Mouse (Mus musculus) MEL (cell line): Measurements from ENCODE around the gene Kcnip1. TPM values are rescaled to one million over a fixed set of nuclear protein-coding genes. Genes with fewer than 3 reads are reported as not detected.
A peak's percentile ranks its signal among the peaks of the same experiment; 100 is the strongest.

Source experiments
- DNase-seq: peaks from one replicate; pipeline ENCODE4 v3.0.0; 2011; ENCODE audit warnings: low read depth, low spot score
- H3K27ac ChIP-seq: 2 replicates; pipeline ENCODE4 v1.5.1; 2012; ENCODE audit warnings: low read depth, mild to moderate bottlenecking, control low read depth, low read length, moderate library complexity; ENCODE audit not compliant: control insufficient read depth
- H3K27me3 ChIP-seq, 2 experiments: fragments of 150-350 bp in 1 of 2; sonication (generic) in 1 of 2; 2 replicates each; pipeline ENCODE4 v1.6.1; 2012; ENCODE audit warnings: low read length in 2 of 2, mild to moderate bottlenecking in 2 of 2, improper control_type of control experiment in 1 of 2, moderate library complexity in 1 of 2; ENCODE audit not compliant: insufficient read depth in 2 of 2, control insufficient read depth in 1 of 2
- H3K36me3 ChIP-seq, 2 experiments: 2 replicates each; pipeline ENCODE4 v1.6.1; 2012 to 2014; ENCODE audit warnings: low read length in 2 of 2, improper control_type of control experiment in 1 of 2, inconsistent platforms in 1 of 2, mild to moderate bottlenecking in 1 of 2; ENCODE audit not compliant: insufficient read depth in 2 of 2, control insufficient read depth in 1 of 2
- H3K4me1 ChIP-seq, 2 experiments: fragments of 150-350 bp in 1 of 2; sonication (generic) in 1 of 2; 2 replicates each; pipeline ENCODE4 v1.6.1; 2012; ENCODE audit warnings: low read length in 2 of 2, improper control_type of control experiment in 1 of 2, mild to moderate bottlenecking in 1 of 2; ENCODE audit not compliant: insufficient read depth in 2 of 2, control insufficient read depth in 1 of 2
- H3K4me3 ChIP-seq, 2 experiments: fragments of 150-350 bp in 1 of 2; sonication (generic) in 1 of 2; 2 replicates each; pipeline ENCODE4 v1.5.1; 2012; ENCODE audit warnings: low read depth in 2 of 2, low read length in 2 of 2, mild to moderate bottlenecking in 2 of 2, moderate library complexity in 2 of 2, control low read depth in 1 of 2, improper control_type of control experiment in 1 of 2; ENCODE audit not compliant: control insufficient read depth in 1 of 2, insufficient read depth in 1 of 2
- H3K79me2 ChIP-seq: 2 replicates; pipeline ENCODE4 v1.6.1; 2012; ENCODE audit warnings: mild to moderate bottlenecking, low read length, moderate library complexity; ENCODE audit not compliant: control insufficient read depth, poor library complexity, insufficient read depth
- H3K9ac ChIP-seq: 2 replicates; pipeline ENCODE4 v1.6.1; 2012; ENCODE audit warnings: low read depth, mild to moderate bottlenecking, control low read depth, low read length, moderate library complexity; ENCODE audit not compliant: control insufficient read depth, poor library complexity, severe bottlenecking
- H3K9me3 ChIP-seq: fragments of 150-350 bp; sonication (generic); replicated peaks from 2 replicates; pipeline ENCODE4 v1.6.1; 2012; ENCODE audit warnings: mild to moderate bottlenecking, low read length, improper control_type of control experiment, moderate library complexity; ENCODE audit not compliant: insufficient read depth
- BHLHE40 ChIP-seq: IDR thresholded peaks from 2 replicates; pipeline ENCODE4 v1.6.1; 2012; ENCODE audit warnings: low read depth, mild to moderate bottlenecking, inconsistent platforms, low read length, improper control_type of control experiment, borderline replicate concordance
- CHD1 ChIP-seq: IDR thresholded peaks from 2 replicates; pipeline ENCODE4 v1.6.1; 2012; ENCODE audit warnings: low read depth, mild to moderate bottlenecking, inconsistent platforms, low read length, improper control_type of control experiment
- CTCF ChIP-seq, 3 experiments: IDR thresholded peaks in 2 of 3; conservative IDR thresholded peaks in 1 of 3; 2 replicates each; pipeline ENCODE4 v1.5.1; 2011 to 2012; ENCODE audit warnings: low read length in 3 of 3, low read depth in 2 of 3, mild to moderate bottlenecking in 2 of 3, improper control_type of control experiment in 1 of 3, inconsistent platforms in 1 of 3, mixed read lengths in 1 of 3, moderate library complexity in 1 of 3; ENCODE audit not compliant: control insufficient read depth in 1 of 3, insufficient read depth in 1 of 3, poor library complexity in 1 of 3, severe bottlenecking in 1 of 3
- E2F4 ChIP-seq: IDR thresholded peaks from 2 replicates; pipeline ENCODE4 v1.6.1; 2011; ENCODE audit warnings: low read depth, low read length, improper control_type of control experiment, borderline replicate concordance
- ELF1 ChIP-seq: IDR thresholded peaks from 2 replicates; pipeline ENCODE4 v1.6.1; 2014; ENCODE audit warnings: low read depth, mild to moderate bottlenecking, inconsistent platforms, low read length, improper control_type of control experiment, moderate library complexity
- EP300 ChIP-seq, 2 experiments: IDR thresholded peaks; 2 replicates each; pipeline ENCODE4 v1.6.1; 2011; ENCODE audit warnings: improper control_type of control experiment in 2 of 2, low read length in 2 of 2, low read depth in 1 of 2, mild to moderate bottlenecking in 1 of 2
- ETS1 ChIP-seq: IDR thresholded peaks from 2 replicates; pipeline ENCODE4 v1.6.1; 2012; ENCODE audit warnings: low read depth, mild to moderate bottlenecking, inconsistent platforms, low read length, improper control_type of control experiment, moderate library complexity
- GABPA ChIP-seq: IDR thresholded peaks from 2 replicates; pipeline ENCODE4 v1.6.1; 2012; ENCODE audit warnings: low read depth, mild to moderate bottlenecking, inconsistent platforms, low read length, improper control_type of control experiment, moderate library complexity
- GATA1 ChIP-seq: IDR thresholded peaks from 2 replicates; pipeline ENCODE4 v1.6.1; 2011; ENCODE audit warnings: low read depth, low read length, improper control_type of control experiment
- MXI1 ChIP-seq: IDR thresholded peaks from 2 replicates; pipeline ENCODE4 v1.6.1; 2011; ENCODE audit warnings: mild to moderate bottlenecking, low read depth, low read length, improper control_type of control experiment
- NELFE ChIP-seq: IDR thresholded peaks from 2 replicates; pipeline ENCODE4 v1.6.1; 2011; ENCODE audit warnings: low read depth, low read length, improper control_type of control experiment
- NRF1 ChIP-seq: IDR thresholded peaks from 2 replicates; pipeline ENCODE4 v1.6.1; 2014; ENCODE audit warnings: low read depth, mild to moderate bottlenecking, inconsistent platforms, low read length, improper control_type of control experiment, moderate library complexity; ENCODE audit not compliant: poor library complexity, insufficient read depth, severe bottlenecking
- POLR2A ChIP-seq, 2 experiments: IDR thresholded peaks; 2 replicates each; pipeline ENCODE4 v1.6.1; 2011 to 2012; ENCODE audit warnings: low read length in 2 of 2, mild to moderate bottlenecking in 2 of 2, control low read depth in 1 of 2, improper control_type of control experiment in 1 of 2, low read depth in 1 of 2, moderate library complexity in 1 of 2; ENCODE audit not compliant: control insufficient read depth in 1 of 2, insufficient read depth in 1 of 2, poor library complexity in 1 of 2
- RAD21 ChIP-seq: IDR thresholded peaks from 2 replicates; pipeline ENCODE4 v1.6.1; 2011; ENCODE audit warnings: mild to moderate bottlenecking, low read depth, low read length, improper control_type of control experiment
- SIN3A ChIP-seq: IDR thresholded peaks from 2 replicates; pipeline ENCODE4 v1.6.1; 2012; ENCODE audit warnings: low read length, improper control_type of control experiment, inconsistent platforms
- TCF12 ChIP-seq: IDR thresholded peaks from 2 replicates; pipeline ENCODE4 v1.6.1; 2014; ENCODE audit warnings: low read depth, mild to moderate bottlenecking, inconsistent platforms, low read length, improper control_type of control experiment, moderate library complexity
- UBTF ChIP-seq: IDR thresholded peaks from 2 replicates; pipeline ENCODE4 v1.6.1; 2012; ENCODE audit warnings: low read depth, mild to moderate bottlenecking, inconsistent platforms, low read length, improper control_type of control experiment, moderate library complexity, borderline replicate concordance; ENCODE audit not compliant: insufficient read depth
- USF1 ChIP-seq: IDR thresholded peaks from 2 replicates; pipeline ENCODE4 v1.6.1; 2014; ENCODE audit warnings: low read depth, mild to moderate bottlenecking, inconsistent platforms, low read length, improper control_type of control experiment, moderate library complexity
- ZC3H11A ChIP-seq: IDR thresholded peaks from 2 replicates; pipeline ENCODE4 v1.6.1; 2012; ENCODE audit warnings: low read depth, mild to moderate bottlenecking, inconsistent platforms, low read length, improper control_type of control experiment
- polyA plus RNA-seq, 2 experiments: library from polyadenylated mRNA; stranded (reverse) in 1 of 2; unstranded in 1 of 2; fragments of >175 nt in 1 of 2; fragments of >200 nt in 1 of 2; gene quantifications; 2 replicates each; pipeline versions ENCODE4 v1.2.1 to v1.2.4; 2012; ENCODE audit warnings: low replicate concordance in 2 of 2, low read depth in 1 of 2; ENCODE audit not compliant: insufficient read length in 2 of 2, insufficient read depth in 1 of 2, missing spikeins in 1 of 2
- total RNA-seq: library from RNA; depleted of rRNA; stranded (reverse); fragments of 300-350 nt; gene quantifications from 2 replicates; pipeline ENCODE4 v1.2.3, GENCODE M21; 2012

The Kcnip1 gene
- total and polyA plus RNA-seq, 3 experiments = 0.04 to 0.06 TPM; not detected in 1

GRCm38 (mm10) chr11:33872716-33873048 is 120.3 kb downstream of the Kcnip1 start:
- peaks cover 0 to 29% of the 10 kb centered on the region in 2 experiments; a peak in 2 of 4 replicates for H3K36me3 ChIP-seq
- TF ChIP-seq CHD1 (peak; percentile 90; the same call in 1 of the 2 replicates), TCF12 (0 out of 2 replicates have a peak, but pooled peaks have one; percentile 26), RAD21 (no peak), ELF1 (no peak)
- TF ChIP-seq, all 39 proteins: peak for 2
- Histone ChIP-seq H3K79me2 (no peaks in the 10 kb centered on the region), H3K27me3 (no peaks in the 10 kb centered on the region), H3K4me3 (peak overlapping the region; percentile 41 to 52), H3K9me3 (no peaks in the 10 kb centered on the region), H3K4me1 (peaks cover 26 to 34% of the 10 kb centered on the region in 2 experiments), H3K27ac (peak overlapping the region; percentile 90), H3K9ac (peak overlapping the region; percentile 59)
- no peak for DNase-seq

DNA sequence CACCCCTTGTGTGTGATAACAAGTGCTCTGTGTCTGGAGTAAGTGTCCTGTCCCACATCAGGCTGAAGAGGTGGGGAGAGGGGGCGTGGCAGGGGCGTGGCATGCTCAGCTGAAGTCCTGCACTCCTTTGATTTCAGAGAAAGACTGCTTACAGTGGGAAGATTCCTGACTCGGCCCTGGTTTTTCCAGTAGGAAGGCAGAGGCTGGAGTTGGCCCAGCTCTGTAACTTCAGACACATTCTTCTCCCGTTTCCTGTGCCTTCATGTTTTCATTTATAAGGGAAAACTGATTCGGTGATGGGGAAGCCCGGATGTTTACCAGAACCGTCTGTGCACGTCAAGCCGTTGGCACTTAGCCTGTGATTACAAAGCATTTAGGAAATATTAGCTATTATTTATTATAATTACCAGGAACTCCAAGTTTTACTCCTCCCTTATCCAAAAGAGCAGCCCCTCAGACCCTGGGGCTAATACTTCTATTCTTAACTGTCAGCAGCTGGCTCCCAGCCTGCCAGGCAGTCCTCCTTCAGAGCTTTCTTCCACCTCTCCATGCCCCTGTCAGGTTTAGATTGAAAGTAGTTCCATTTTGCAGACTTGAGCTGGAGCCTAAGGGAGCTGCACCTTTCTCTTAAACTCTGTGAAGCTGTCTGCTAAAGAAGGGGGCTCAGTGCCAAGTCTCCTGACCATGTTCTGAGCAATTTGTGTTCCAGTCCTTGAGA is 120.8 kb downstream of the Kcnip1 start:
- Histone ChIP-seq H3K9ac (peak overlapping the region; percentile 59), H3K4me1 (peaks cover 26 to 34% of the 10 kb centered on the region in 2 experiments), H3K36me3 (peaks cover 0 to 29% of the 10 kb centered on the region in 2 experiments; a peak in 2 of 4 replicates), H3K9me3 (no peaks in the 10 kb centered on the region)
- TF ChIP-seq CTCF (IDR thresholded peaks at IDR 0.05 in 2 of 3, conservative IDR thresholded peaks at IDR 0.05 in 1 of 3; ENCODE audit: control insufficient read depth in 1 of 3, insufficient read depth in 1 of 3, low read depth in 2 of 3, low read length in 3 of 3, poor library complexity in 1 of 3, severe bottlenecking in 1 of 3) (no peak), E2F4 (no peak; the same call in 1 of the 2 replicates), NELFE (peak; percentile 38; the same call in 1 of the 2 replicates), EP300 (IDR thresholded peaks at IDR 0.05; ENCODE audit: low read depth in 1 of 2, low read length in 2 of 2) (peak; percentile 17 to 30; a peak in 2 of 4 replicates), TCF12 (peak; percentile 61), SIN3A (peak; percentile 70; the same call in 1 of the 2 replicates), BHLHE40 (peak; percentile 7; the same call in 1 of the 2 replicates), POLR2A (IDR thresholded peaks at IDR 0.05; ENCODE audit: control insufficient read depth in 1 of 2, insufficient read depth in 1 of 2, low read depth in 1 of 2, low read length in 2 of 2, poor library complexity in 1 of 2) (peak in 1 of 2 experiments; percentile 40; a peak in 1 of 4 replicates), USF1 (no peak), ETS1 (peak; percentile 57), NRF1 (0 out of 2 replicates have a peak, but pooled peaks have one; percentile 21), MXI1 (no peak; the same call in 1 of the 2 replicates), CHD1 (peak; percentile 95; the same call in 1 of the 2 replicates), ZC3H11A (no peak), GATA1 (no peak), GABPA (no peak), UBTF (no peak)
- TF ChIP-seq, all 39 proteins: peak for 9
- Histone ChIP-seq H3K27me3 (no peaks in the 10 kb centered on the region), H3K4me3 (peak overlapping the region; percentile 41 to 52), H3K27ac (peak overlapping the region; percentile 90), H3K79me2 (no peaks in the 10 kb centered on the region)
- DNase-seq = peak; percentile 93
